Mouse (Mus musculus) hindbrain, embryonic 12.5 days (tissue): ENCODE results near the gene Rere. TPM values are rescaled to one million over a fixed set of nuclear protein-coding genes. Genes with fewer than 3 reads are reported as not detected.

Experiments
- ATAC-seq: fragments of 200-750 bp; cut with Nextera tagmentation; 2 replicates; pipeline ENCODE4 v1.8.0; 2017; ENCODE audit warnings: moderate TSS enrichment; ENCODE audit not compliant: low FRiP score
- H3K27ac ChIP-seq: fragments of 300-500 bp; sonication (generic); 2 replicates; pipeline ENCODE4 v1.5.1; 2016; ENCODE audit warnings: mild to moderate bottlenecking
- H3K27me3 ChIP-seq: fragments of 300-500 bp; sonication (generic); 2 replicates; pipeline ENCODE4 v1.6.1; 2016; ENCODE audit warnings: mild to moderate bottlenecking
- H3K36me3 ChIP-seq: fragments of 300-500 bp; sonication (generic); 2 replicates; pipeline ENCODE4 v1.6.1; 2016; ENCODE audit warnings: mild to moderate bottlenecking
- H3K4me1 ChIP-seq: fragments of 300-500 bp; sonication (generic); 2 replicates; pipeline ENCODE4 v1.6.1; 2016
- H3K4me2 ChIP-seq: fragments of 300-500 bp; sonication (generic); replicated peaks from 2 replicates; pipeline ENCODE4 v1.6.1; 2016; ENCODE audit warnings: mild to moderate bottlenecking
- H3K4me3 ChIP-seq: fragments of 300-500 bp; sonication (generic); 2 replicates; pipeline ENCODE4 v1.5.1; 2016; ENCODE audit warnings: mild to moderate bottlenecking
- H3K9ac ChIP-seq: fragments of 300-500 bp; sonication (generic); 2 replicates; pipeline ENCODE4 v1.6.1; 2016; ENCODE audit warnings: mild to moderate bottlenecking, moderate library complexity
- H3K9me3 ChIP-seq: fragments of 300-500 bp; sonication (generic); replicated peaks from 2 replicates; pipeline ENCODE4 v1.6.1; 2016; ENCODE audit warnings: mild to moderate bottlenecking
- WGBS: fragments of 180-500 bp; shearing (Covaris S2); methylation state at CpG from one replicate; pipeline ENCODE4 v1.1.7; 2016; 5-methylcytosine and 5-hydroxymethylcytosine counted together
- polyA plus RNA-seq: library from polyadenylated mRNA; unstranded; fragments of >200 nt; fragmentation: Nextera tagmentation; extraction: Ambion mirVana; gene quantifications from 2 replicates; pipeline ENCODE4 v1.2.1, GENCODE M21; 2016

Gene Rere
- polyA plus RNA-seq, 1 experiment from 2014 or later: 60.5 TPM

DNA sequence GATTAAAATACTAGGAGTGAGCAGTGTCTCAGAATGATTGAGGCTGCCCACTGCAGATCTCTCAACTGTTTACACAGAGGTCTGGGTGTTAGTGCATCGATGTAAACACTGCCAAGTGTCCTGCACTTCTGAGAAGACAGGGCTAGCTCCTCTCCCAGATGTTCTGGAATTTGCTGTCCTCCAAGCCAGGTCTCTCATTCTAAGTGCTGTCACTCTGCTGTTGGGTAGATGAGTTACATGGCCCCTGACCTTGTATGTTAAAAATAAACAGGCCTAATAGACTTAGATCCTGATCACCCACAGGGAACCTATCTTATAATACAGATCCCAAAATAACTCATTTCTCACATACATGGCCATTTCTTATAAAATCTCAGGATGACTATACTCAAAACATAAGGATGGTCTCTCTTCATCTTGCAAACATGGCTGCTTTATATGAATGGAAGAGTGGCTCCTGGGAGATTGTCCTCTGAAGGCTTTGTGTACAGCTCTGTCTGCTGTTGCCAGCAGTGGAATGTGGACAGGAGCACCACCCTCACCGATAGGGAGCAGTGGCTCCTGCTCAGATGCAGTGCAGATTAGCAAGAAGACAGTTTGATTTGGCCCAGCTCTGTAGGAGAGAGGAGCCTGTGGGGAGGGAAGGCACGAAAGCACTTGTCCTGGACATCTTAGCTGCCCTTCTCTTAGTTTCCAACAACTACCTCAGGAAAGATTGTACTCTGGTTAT, 294.1 kb downstream of the Rere start:
- H3K4me1 ChIP-seq: peaks cover 8% of the 10 kb centered on the region
- no peaks in the 10 kb centered on the region for H3K27me3 ChIP-seq
- ATAC-seq: no peak
- no peak overlapping the region for H3K4me2 ChIP-seq
- no peak overlapping the region for H3K9ac ChIP-seq
- WGBS: 86% methylated on average over 3 of the region's 3 CpGs
- H3K9me3 ChIP-seq: no peaks in the 10 kb centered on the region
- no peak overlapping the region for H3K4me3 ChIP-seq
- peaks cover 7% of the 10 kb centered on the region; the same call in 1 of the 2 replicates for H3K36me3 ChIP-seq
- H3K27ac ChIP-seq: no peak overlapping the region

DNA sequence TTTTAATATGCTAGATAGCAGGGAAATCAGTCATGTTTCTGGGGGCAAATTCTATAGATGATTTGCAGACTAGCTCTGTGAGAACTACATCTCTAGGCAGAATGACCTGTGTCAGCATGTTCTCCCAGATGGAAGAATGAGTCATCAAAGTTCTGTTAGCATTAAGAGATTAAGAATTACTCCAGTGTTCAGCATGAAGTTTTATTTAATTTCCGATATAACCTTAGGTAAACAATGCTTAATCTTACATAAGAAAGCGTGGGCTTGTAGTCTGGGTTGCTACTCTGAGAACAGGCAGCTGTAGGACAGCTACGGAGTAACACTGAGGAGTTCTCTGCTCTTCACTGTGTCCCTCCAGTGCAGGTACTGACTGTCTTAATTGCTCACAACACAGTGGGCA, 294.9 kb downstream of the Rere start:
- Histone ChIP-seq H3K4me3 (no peak overlapping the region), H3K4me1 (peaks cover 4% of the 10 kb centered on the region), H3K9ac (no peak overlapping the region), H3K27me3 (no peaks in the 10 kb centered on the region), H3K27ac (no peak overlapping the region), H3K4me2 (no peak overlapping the region), H3K9me3 (no peaks in the 10 kb centered on the region), H3K36me3 (peaks cover 7% of the 10 kb centered on the region; the same call in 1 of the 2 replicates)
- 96% methylated on average over 3 of the region's 3 CpGs for WGBS
- no peak for ATAC-seq

DNA sequence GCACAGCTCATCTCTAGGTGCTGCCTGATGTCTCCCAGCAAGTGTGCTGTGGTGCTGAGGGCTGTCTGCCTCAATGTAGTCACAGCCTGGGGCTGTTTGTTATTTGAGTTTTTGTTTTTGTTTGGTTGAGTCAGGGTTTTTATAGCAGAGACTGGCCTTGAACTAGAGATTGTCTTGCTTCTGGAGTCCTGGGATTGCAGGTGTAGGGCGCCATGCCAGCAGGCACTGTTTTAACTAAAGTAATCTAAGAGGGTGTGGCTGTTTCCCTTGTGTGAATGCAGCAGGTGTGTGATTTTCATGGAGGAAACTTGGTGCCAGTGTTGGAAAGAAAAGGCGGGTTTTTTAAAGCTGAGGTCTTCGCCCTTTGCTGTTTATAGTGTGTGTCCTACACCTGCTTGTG, 296.6 kb downstream of the Rere start:
- H3K9ac ChIP-seq: no peak overlapping the region
- 96% methylated on average over 3 of the region's 3 CpGs for WGBS
- H3K27ac ChIP-seq: no peak overlapping the region

DNA sequence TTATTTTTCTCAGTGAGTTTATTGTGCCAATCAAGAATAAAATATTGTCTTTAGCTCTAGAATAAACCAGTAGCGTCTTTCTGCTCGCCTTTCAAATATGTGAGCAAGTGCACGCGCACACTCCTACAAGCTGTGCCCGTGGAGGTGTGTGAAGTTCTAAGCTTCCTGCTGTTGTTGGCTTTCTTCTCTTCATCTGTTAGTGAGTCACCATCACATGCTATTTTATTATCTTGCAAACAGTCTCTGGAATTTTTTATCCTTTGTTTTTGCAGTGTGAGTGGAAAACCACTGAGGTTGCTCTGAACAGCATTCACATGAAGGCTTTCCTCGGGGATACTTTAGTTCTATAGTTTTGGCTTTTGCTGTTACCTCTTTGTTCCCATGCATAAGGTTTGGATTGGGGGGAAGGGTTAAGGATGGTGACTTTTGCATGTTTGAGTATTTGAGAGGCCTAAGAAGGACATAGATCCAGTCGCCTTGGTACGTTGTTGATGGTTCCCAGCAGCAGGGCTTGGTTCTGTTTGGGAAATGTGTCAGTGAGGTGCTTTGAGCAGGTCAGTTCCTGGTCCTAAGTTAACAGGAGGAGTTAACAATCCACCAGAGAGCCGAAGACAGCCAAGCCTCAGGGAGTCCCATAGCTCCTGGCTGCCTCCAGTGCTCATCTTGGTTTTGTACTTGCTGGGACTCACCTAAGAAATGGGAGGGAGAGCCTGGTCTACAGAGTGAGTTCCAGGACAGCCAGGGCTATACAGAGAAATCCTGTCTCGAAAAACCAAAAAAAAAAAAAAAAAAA, 300.7 kb downstream of the Rere start:
- no peak for ATAC-seq
- H3K27ac ChIP-seq: 0 out of 2 replicates have a peak overlapping the region, but pooled peaks have one; percentile 13

More for the DNA sequence above, 296.6 kb downstream of the Rere start:
- peaks cover 14% of the 10 kb centered on the region for H3K4me1 ChIP-seq
- H3K9me3 ChIP-seq: no peaks in the 10 kb centered on the region
- no peaks in the 10 kb centered on the region for H3K27me3 ChIP-seq
- H3K36me3 ChIP-seq: no peaks in the 10 kb centered on the region
- no peak for ATAC-seq
- H3K4me3 ChIP-seq: no peak overlapping the region
- no peak overlapping the region for H3K4me2 ChIP-seq

DNA sequence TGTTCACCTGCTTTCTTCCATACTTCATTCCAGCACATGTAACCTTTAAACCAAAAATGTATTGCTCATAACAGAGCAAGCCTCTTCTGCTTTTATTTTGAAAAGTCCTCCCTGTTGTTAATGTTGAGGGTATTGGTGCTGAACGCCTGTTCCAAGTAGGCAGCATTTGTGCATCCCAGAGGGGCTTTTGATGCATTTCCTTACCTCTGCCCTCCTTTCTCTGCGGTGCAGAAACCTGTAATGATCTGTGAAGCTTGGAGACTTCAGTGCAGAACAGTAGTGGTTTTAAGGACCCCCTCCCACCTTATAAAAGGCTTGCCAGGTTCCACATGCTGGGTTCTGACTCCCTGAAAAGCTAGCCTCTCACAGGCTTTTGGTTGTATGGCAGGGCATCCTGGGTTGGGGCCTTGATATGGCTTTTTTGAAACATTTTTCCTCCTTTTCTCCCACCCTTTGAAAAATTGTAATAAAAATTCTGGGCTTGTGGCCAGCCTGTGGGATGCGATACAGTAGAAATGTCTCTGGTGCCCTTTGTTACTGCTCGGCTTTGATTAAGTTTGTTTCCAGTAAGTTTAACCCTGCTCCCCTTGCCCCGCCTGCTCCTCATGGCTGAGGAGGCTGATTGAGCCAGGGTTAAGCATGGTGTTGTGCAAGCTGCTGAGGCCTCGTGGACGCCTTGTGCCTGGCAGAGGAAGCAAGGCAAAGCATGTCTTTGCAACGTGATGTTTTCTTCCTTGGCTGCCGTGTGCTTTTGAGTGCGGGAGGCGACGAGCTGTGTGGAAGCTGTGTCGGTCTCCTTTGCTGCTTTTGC, 301.7 kb downstream of the Rere start:
- Histone ChIP-seq H3K9me3 (no peaks in the 10 kb centered on the region), H3K4me2 (0 out of 2 replicates have a peak overlapping the region, but pooled peaks have one; percentile 6), H3K36me3 (no peaks in the 10 kb centered on the region), H3K27me3 (no peaks in the 10 kb centered on the region), H3K27ac (peak overlapping the region; percentile 70), H3K9ac (no peak overlapping the region), H3K4me3 (no peak overlapping the region), H3K4me1 (peaks cover 41% of the 10 kb centered on the region)
- no peak for ATAC-seq
- WGBS: 52% methylated on average over 13 of the region's 13 CpGs

More for the DNA sequence above, 300.7 kb downstream of the Rere start:
- no peaks in the 10 kb centered on the region for H3K9me3 ChIP-seq
- H3K4me2 ChIP-seq: no peak overlapping the region
- H3K9ac ChIP-seq: no peak overlapping the region
- peaks cover 35% of the 10 kb centered on the region for H3K4me1 ChIP-seq
- no peak overlapping the region for H3K4me3 ChIP-seq
- H3K27me3 ChIP-seq: no peaks in the 10 kb centered on the region
- H3K36me3 ChIP-seq: no peaks in the 10 kb centered on the region
- 77% methylated on average over 10 of the region's 10 CpGs for WGBS

DNA sequence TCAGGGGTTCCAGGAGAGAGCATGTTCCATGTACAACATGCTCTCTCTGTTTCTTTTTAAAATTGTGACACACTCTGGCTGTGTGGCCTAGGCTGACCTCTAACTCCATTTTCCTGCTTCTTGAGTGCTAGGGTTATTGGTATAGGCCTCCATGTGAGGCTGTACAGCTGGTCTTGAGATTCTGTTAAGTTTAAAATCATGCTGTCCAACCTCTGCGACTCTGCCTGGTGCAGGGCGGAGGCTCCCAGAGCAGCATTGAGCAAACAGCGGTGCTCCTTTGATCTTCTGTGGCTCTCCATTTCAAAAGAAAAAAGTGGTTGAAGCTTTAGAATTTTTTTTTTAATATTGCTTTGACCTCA, 302.3 kb downstream of the Rere start:
- Histone ChIP-seq H3K9ac (no peak overlapping the region), H3K27me3 (no peaks in the 10 kb centered on the region), H3K27ac (peak overlapping the region; percentile 70), H3K36me3 (no peaks in the 10 kb centered on the region), H3K9me3 (no peaks in the 10 kb centered on the region), H3K4me1 (peaks cover 41% of the 10 kb centered on the region), H3K4me2 (0 out of 2 replicates have a peak overlapping the region, but pooled peaks have one; percentile 6), H3K4me3 (no peak overlapping the region)
- 63% methylated on average over 3 of the region's 3 CpGs for WGBS
- no peak for ATAC-seq

DNA sequence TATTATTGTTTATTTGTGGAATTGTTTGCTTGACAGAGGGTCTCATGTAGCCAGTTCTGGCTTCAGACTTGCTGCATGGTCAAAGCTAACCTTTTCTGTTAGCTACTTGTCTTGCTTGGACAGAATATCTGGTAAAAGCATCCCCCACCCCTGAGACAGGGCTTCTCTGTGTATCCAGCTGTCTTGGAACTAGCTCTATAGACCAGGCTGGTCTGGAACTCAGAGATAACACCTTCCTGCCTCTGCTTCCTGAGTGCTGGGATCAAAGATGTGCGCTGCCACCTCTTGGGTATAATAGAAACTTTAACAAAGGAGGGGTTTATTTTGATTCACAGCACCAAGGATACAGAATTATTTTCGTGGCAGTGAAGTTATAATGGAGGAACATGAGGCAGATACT, 304.4 kb downstream of the Rere start:
- Histone ChIP-seq H3K27me3 (no peaks in the 10 kb centered on the region), H3K36me3 (no peaks in the 10 kb centered on the region), H3K27ac (no peak overlapping the region), H3K9me3 (no peaks in the 10 kb centered on the region), H3K4me1 (peaks cover 41% of the 10 kb centered on the region), H3K4me3 (no peak overlapping the region), H3K9ac (no peak overlapping the region), H3K4me2 (no peak overlapping the region)
- WGBS: 89% methylated on average over 2 of the region's 2 CpGs
- ATAC-seq: no peak

DNA sequence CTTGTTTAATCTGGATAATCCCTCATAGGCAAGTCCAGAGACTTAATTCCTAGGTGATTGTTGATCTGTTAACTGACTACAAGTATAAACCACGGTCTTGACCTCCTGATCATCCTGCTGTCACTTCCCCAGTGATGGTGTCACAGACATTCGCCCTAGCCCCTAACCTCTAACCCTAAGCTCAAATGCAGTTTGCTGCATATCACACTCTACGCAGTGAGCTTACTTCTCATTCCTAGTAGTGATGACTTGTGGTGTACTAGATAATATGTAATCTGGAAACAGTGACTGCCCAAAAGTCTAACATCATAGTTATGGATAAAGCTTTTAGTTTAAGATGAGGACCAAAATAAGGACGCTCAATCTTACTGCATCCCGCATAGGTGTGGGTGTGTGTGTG, 304.8 kb downstream of the Rere start:
- Histone ChIP-seq H3K4me3 (no peak overlapping the region), H3K4me2 (no peak overlapping the region), H3K36me3 (no peaks in the 10 kb centered on the region), H3K9ac (no peak overlapping the region), H3K4me1 (peaks cover 45% of the 10 kb centered on the region), H3K27ac (no peak overlapping the region), H3K9me3 (no peaks in the 10 kb centered on the region), H3K27me3 (no peaks in the 10 kb centered on the region)
- WGBS: 93% methylated on average over 5 of the region's 5 CpGs
- no peak for ATAC-seq

DNA sequence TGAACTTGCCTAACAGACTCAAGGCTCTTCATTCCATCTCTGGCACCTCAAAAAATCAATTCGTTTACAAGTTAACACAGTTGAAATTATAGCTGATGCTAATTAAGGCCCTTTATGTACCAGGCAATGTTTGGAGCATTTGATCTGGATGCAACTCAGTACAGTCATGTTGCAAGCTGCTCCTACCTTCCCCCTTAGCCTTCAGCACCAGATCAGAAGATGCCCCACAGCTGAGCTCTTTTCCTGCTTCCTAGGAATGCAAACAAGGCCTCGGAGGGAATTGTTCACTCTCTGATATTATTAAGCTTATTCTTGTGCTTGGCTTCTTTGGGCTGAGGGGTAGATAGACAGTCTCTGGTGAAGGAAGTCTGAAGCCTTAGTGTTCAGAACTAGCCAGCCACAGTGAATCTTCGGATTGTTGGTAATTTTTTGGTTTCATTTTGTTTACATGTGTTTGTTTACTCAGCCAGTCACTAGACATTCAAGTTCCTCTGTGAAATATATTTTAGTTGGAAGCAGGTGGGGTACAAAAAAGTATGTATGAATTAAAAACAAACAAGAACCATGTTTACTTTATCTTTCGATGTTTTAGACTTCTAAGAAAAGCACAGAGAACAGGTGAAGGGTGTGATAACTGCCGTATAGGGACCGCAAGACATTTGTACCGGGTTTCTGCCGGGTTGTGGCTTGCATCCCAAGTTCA, 306.3 kb downstream of the Rere start:
- H3K4me3 ChIP-seq: no peak overlapping the region
- no peak overlapping the region for H3K9ac ChIP-seq
- no peaks in the 10 kb centered on the region for H3K9me3 ChIP-seq
- H3K36me3 ChIP-seq: no peaks in the 10 kb centered on the region
- no peak for ATAC-seq
- H3K4me2 ChIP-seq: no peak overlapping the region
- H3K27me3 ChIP-seq: no peaks in the 10 kb centered on the region
- H3K4me1 ChIP-seq: peaks cover 46% of the 10 kb centered on the region
- H3K27ac ChIP-seq: no peak overlapping the region; the same call in 1 of the 2 replicates
- 88% methylated on average over 8 of the region's 8 CpGs for WGBS

DNA sequence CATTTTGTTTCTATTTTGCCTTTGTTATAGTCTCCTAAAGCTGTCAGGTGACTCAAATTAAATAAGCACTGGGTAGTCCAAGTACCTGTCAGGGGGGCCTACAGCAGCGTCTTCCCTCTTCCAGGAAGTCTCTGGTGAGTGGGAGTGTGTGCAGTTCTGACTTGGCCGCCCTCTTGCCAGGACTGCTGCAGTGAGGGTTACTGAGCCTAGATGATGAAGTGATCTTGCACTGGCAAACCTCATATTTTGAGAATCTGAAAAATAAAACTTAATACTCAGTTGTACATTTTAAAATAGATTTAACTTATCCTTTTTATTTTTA, 306.8 kb downstream of the Rere start:
- no peaks in the 10 kb centered on the region for H3K27me3 ChIP-seq
- no peak overlapping the region for H3K4me2 ChIP-seq
- H3K27ac ChIP-seq: no peak overlapping the region
- no peak overlapping the region for H3K4me3 ChIP-seq
- H3K9ac ChIP-seq: no peak overlapping the region
- 87% methylated on average over 2 of the region's 2 CpGs for WGBS
- H3K36me3 ChIP-seq: no peaks in the 10 kb centered on the region
- no peak for ATAC-seq
- H3K9me3 ChIP-seq: no peaks in the 10 kb centered on the region
- H3K4me1 ChIP-seq: peaks cover 41% of the 10 kb centered on the region

DNA sequence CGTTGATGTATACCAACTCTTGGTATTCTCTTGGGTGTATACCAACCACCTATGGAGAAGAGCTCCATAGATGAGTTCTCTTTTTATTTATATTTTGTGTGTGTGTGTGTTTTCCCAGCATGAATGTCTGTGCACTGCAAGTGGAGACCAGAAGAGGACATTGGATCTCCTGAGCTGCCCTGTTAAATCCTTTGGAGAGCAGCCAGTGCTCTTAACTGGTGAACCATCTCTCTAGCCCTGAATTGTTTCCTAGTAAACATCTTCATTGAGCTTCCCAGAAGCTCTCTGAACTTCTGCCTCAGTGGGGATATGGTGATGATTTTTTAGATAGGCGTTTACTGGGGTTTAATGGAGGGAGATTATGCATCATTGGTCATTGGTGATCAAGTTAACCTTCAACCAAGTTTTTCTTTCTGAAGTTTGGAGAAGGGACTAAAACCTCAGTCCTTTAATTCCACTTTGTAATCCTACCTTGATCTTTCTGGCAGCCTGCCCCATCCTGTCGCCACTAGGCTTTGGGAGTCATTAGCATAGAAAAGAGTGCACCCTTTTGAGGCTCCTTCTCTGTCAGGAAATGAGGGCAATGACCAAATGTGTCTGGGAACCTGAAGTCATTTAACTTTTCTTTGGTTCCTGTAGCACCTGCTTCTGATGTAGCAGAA, 309.3 kb downstream of the Rere start:
- Histone ChIP-seq H3K4me2 (no peak overlapping the region), H3K4me1 (peaks cover 29% of the 10 kb centered on the region), H3K27me3 (no peaks in the 10 kb centered on the region), H3K36me3 (no peaks in the 10 kb centered on the region), H3K9ac (no peak overlapping the region), H3K4me3 (no peak overlapping the region), H3K9me3 (no peaks in the 10 kb centered on the region), H3K27ac (0 out of 2 replicates have a peak overlapping the region, but pooled peaks have one; percentile 17)
- 41% methylated on average over 3 of the region's 3 CpGs for WGBS
- no peak for ATAC-seq
